Mouse (Mus musculus) embryonic facial prominence, embryonic 10.5 days (tissue): ENCODE data around the gene Rin3. TPM values are rescaled to one million over a fixed set of nuclear protein-coding genes. Genes with fewer than 3 reads are reported as not detected.

ENCODE experiments used
- DNase-seq: peaks from one replicate; pipeline ENCODE4 v3.0.0-alpha.2; 2017; ENCODE audit warnings: low spot score
- H3K27ac ChIP-seq: fragments of 300-500 bp; sonication (generic); replicated peaks from 2 replicates; pipeline ENCODE4 v1.5.1; 2016; ENCODE audit warnings: mild to moderate bottlenecking
- H3K27me3 ChIP-seq: fragments of 300-500 bp; sonication (generic); replicated peaks from 2 replicates; pipeline ENCODE4 v1.6.1; 2016; ENCODE audit warnings: low read depth, mild to moderate bottlenecking; ENCODE audit not compliant: poor library complexity, severe bottlenecking
- H3K36me3 ChIP-seq: fragments of 300-500 bp; sonication (generic); replicated peaks from 2 replicates; pipeline ENCODE4 v1.6.1; 2016; ENCODE audit warnings: mild to moderate bottlenecking, moderate library complexity
- H3K4me1 ChIP-seq: fragments of 300-500 bp; sonication (generic); 2 replicates; pipeline ENCODE4 v1.6.1; 2016
- H3K4me3 ChIP-seq: fragments of 300-500 bp; sonication (generic); 2 replicates; pipeline ENCODE4 v1.5.1; 2016; ENCODE audit warnings: mild to moderate bottlenecking, moderate library complexity
- H3K9me3 ChIP-seq: fragments of 300-500 bp; sonication (generic); 2 replicates; pipeline ENCODE4 v1.6.1; 2016; ENCODE audit warnings: mild to moderate bottlenecking
- WGBS: fragments of 180-500 bp; shearing (Covaris S2); methylation state at CpG from one replicate; pipeline ENCODE4 v1.1.7; 2016; 5-methylcytosine and 5-hydroxymethylcytosine counted together
- polyA plus RNA-seq: library from polyadenylated mRNA; unstranded; fragments of >200 nt; fragmentation: Nextera tagmentation; extraction: Ambion mirVana; gene quantifications from 2 replicates; pipeline ENCODE4 v1.2.1, GENCODE M21; 2016

Gene Rin3
- polyA plus RNA-seq, 1 experiment from 2014 or later, result 3.8 TPM

DNA sequence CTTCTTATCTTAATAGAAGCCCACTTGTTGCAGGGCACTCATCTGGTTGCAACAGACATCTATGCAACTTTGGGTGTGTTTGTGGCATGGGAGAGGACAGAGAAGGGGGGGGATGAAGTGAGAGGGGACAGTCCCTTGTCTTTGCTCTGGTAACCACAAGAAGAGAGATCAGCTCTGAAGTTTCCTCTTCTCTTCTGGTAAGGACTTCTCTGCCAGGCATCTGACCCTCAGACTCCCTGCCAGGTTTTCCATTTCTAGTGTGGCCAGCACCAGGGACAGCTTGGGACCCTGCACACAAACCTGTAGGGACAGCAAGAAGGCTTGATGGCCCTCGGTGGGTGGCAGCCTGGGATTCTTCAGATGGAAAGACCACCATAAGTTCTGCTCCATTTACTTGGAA lies 68.1 kb downstream of the Rin3 start:
- 90% methylated on average over 1 of the region's 1 CpGs for WGBS
- H3K27me3 ChIP-seq, result no peaks in the 10 kb centered on the region
- no peaks in the 10 kb centered on the region for H3K9me3 ChIP-seq
- no peak for DNase-seq
- H3K36me3 ChIP-seq, result no peaks in the 10 kb centered on the region
- no peak overlapping the region for H3K27ac ChIP-seq
- H3K4me3 ChIP-seq, result no peak overlapping the region
- no peaks in the 10 kb centered on the region for H3K4me1 ChIP-seq

DNA sequence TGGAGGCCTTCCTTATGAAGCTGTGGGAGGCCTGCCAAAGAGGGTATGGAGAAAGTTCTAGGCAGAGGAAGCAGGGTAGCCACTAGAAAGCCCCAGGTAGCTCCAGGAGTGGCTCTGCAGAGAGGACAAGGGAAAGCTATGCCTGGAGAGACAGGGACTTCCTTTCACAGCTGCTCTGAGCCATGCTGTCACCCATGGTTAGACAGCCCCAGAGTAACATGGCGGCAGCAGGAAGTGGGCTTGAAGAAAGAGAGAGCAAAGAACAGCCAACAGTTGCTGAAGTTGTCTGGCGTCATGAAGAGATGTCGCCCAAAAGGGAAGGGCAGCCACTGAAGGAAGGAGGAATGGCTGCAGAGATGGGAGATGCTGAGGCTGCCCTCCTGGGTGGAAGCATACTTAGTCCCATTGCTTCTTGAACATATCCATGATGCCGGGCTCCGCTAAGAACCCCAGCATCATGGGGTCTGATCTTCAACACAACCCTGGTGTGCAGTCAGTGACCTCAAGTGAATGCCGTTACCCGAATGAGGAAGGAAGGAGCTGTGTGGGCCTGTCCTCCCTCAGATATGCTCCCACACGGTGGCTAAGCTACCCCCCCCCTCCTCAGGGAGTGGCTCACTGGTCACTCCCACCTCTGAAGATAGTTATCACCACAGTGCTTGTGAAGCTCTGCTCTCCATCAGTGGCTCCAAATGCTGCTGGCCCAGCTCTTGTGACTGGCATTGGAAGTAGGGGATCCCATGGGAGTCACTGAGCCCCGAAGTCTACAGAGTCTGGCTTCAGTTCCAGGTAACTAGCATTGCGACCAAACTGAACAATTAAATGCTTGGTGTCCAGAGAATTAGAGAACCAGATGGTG lies 71.5 kb downstream of the Rin3 start:
- DNase-seq, result no peak
- H3K27me3 ChIP-seq, result no peaks in the 10 kb centered on the region
- no peaks in the 10 kb centered on the region for H3K4me1 ChIP-seq
- no peak overlapping the region for H3K4me3 ChIP-seq
- H3K9me3 ChIP-seq, result no peaks in the 10 kb centered on the region
- 87% methylated on average over 10 of the region's 10 CpGs for WGBS
- no peak overlapping the region for H3K27ac ChIP-seq
- H3K36me3 ChIP-seq, result peaks cover under 1% of the 10 kb centered on the region; the same call in 1 of the 2 replicates

DNA sequence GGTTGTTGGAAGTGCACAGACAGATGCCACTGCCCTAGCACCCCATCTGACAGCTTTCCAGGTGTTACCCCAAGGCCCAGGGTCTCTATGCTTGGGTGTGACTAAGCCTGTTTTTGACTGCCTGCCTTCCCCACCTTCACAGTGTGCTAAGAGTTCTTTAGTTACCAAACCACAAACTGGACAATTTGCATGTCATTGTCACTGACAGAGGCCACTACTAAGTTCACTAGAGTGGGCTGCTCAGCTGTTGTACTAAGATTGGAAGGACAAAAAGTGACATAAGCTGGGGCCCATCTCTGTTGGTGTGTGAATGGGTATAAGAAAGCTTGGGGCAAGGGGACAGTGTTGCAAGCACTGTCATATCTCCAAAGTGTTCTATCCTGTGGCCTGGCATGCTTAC lies 72.9 kb downstream of the Rin3 start:
- Histone ChIP-seq H3K27me3 (no peaks in the 10 kb centered on the region), H3K36me3 (peaks cover 9% of the 10 kb centered on the region; the same call in 1 of the 2 replicates), H3K9me3 (no peaks in the 10 kb centered on the region), H3K27ac (no peak overlapping the region), H3K4me1 (no peaks in the 10 kb centered on the region), H3K4me3 (no peak overlapping the region)
- DNase-seq, result no peak

DNA sequence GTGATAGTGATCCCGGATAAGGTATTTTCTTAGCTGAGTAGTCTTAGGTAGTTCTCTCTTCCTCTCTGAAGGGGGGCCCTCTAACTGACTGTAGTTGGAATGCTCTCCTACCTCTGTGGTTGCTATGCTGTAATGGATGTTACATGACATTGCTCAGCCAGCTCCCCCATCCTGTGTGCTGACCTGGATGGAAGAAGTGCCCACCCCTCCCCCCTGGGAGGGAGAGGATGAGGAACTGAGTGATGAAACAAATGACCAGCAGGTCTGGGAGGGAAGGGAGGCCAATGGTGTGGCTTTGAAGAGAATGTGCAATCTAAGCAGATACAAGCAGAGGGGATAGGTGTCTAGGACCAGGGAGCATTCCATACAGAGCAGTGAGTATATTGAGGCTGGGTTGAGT lies 73.9 kb downstream of the Rin3 start:
- Histone ChIP-seq H3K4me1 (no peaks in the 10 kb centered on the region), H3K9me3 (no peaks in the 10 kb centered on the region), H3K27me3 (no peaks in the 10 kb centered on the region), H3K4me3 (no peak overlapping the region), H3K36me3 (peaks cover 9% of the 10 kb centered on the region; the same call in 1 of the 2 replicates), H3K27ac (no peak overlapping the region)
- 93% methylated on average over 1 of the region's 1 CpGs for WGBS
- DNase-seq, result no peak

DNA sequence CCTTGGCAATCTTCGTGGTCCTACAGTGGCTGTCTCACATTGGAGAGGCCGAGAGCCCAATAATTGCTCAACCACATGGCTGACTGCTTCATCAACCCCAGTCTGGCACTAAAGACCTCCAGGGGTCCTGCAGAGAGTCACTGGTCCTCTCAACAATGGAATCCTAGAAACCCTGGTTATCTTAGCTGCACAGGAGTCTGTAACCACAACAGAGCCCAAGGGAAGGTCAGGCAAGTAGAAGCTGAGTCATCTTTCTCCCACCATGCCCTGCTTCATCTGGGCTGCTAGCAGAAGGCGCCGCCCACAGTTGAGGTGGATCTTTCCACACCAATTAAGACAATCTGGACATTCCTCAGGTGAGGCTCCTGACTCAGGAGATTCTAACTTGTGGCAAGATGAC lies 76.5 kb downstream of the Rin3 start:
- peaks cover 9% of the 10 kb centered on the region; the same call in 1 of the 2 replicates for H3K36me3 ChIP-seq
- DNase-seq, result no peak
- no peaks in the 10 kb centered on the region for H3K9me3 ChIP-seq
- no peaks in the 10 kb centered on the region for H3K4me1 ChIP-seq
- 89% methylated on average over 4 of the region's 4 CpGs for WGBS
- H3K4me3 ChIP-seq, result no peak overlapping the region
- H3K27ac ChIP-seq, result no peak overlapping the region
- H3K27me3 ChIP-seq, result no peaks in the 10 kb centered on the region

DNA sequence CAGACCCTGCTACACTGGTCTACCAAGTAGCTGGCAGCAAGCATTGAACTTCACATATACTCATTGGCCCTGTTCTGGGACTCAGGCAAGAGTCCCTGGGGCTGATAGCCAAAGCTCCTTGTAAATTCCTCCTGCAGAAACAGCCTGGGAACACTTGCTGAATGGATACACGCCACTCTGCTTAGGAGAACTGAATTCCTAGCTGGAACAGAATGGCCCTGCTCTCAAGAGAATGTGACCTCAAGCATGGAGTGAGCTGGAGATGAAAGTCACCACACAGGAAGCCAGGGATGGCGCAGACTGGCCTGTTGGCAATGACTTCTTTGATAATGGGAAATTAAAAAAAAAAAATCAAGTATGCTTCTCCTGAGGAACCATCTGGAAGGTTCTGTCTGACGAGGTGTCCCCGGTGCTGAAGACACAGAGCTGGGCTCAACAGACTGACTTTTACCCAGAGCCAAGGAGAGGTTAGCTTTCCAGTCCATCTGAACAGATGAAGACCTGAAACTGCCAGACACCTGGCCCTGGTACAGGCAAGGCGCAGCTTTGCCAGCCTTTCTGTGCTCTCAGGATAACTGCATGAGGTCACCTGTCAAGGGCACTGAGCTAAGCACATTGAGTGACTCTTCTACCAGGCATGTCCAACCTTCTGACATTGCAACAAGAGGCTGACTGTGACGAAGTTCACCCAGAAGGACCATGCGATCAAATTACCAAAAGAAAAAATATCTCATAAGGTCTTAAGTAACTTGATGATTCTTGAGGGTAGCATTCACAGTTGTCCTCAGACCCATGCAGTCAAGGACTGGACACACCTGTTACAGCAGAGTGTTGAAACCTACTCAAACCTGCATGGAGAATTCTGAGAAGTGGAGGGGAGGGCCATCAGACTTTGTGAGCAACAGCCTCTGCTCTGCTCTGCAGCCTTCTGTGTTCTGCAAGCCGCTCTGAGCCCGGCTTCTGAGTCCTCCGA lies 78.6 kb downstream of the Rin3 start:
- H3K36me3 ChIP-seq, result peaks cover 9% of the 10 kb centered on the region; the same call in 1 of the 2 replicates
- H3K9me3 ChIP-seq, result no peaks in the 10 kb centered on the region
- H3K4me1 ChIP-seq, result no peaks in the 10 kb centered on the region
- 87% methylated on average over 10 of the region's 10 CpGs for WGBS
- H3K4me3 ChIP-seq, result no peak overlapping the region
- no peak overlapping the region for H3K27ac ChIP-seq
- no peak for DNase-seq
- H3K27me3 ChIP-seq, result no peaks in the 10 kb centered on the region

DNA sequence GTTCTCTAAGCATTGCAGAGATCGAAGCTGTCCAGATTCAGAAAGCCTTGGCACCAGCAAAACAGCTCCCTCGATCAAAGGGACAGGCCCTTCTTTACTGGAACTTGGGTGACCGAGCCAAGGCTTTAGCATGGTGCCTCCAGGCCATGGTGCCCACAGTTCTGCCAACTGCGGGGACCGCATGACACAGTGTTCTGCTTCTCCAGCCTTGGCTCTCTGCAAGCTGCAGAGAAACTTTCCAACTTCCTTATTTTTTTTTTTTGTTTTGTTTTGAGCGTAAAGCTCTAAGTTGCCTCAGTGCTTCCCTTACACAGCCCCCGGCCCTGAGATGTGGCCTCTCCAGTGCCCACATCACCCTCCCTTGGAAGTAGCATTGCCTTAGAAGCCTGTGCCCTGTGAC lies 82.2 kb downstream of the Rin3 start:
- H3K9me3 ChIP-seq, result no peaks in the 10 kb centered on the region
- H3K4me1 ChIP-seq, result peaks cover 20% of the 10 kb centered on the region
- 91% methylated on average over 7 of the region's 7 CpGs for WGBS
- no peak overlapping the region for H3K27ac ChIP-seq
- H3K27me3 ChIP-seq, result no peaks in the 10 kb centered on the region
- peaks cover 6% of the 10 kb centered on the region; the same call in 1 of the 2 replicates for H3K36me3 ChIP-seq
- no peak overlapping the region for H3K4me3 ChIP-seq
- no peak for DNase-seq

DNA sequence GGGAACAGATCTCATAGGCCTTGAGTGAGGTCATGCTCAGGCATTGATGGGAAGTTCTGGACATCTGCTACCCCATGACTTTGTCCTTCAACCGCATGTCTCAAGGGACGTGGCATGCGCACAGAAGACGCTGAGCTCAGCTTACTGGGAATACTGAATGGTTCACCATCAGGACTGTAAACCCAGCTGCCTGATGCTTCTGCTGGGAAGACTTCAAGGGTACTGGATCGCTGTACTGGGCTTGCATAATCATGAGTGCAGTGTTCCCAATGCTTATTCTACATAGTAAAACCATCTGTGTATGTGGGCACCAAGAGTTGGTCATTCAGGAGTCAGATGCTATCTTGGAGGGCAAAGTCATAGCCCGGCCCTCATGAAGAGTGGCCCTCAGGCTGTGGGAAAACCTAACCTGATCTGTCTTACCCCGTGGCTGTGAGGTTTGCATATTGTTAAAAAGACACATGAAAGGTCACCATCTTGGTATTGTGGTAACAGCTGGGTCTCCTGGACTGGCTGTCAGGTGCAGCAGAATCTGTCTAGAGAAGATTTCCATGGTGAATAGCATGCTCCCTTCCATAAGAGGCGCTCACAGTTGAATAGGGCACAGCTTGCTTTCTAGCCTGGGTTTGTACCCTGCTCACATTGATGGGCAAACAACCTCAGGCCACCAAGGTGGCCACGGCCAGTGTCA lies 83.4 kb downstream of the Rin3 start:
- H3K36me3 ChIP-seq, result peaks cover 4% of the 10 kb centered on the region; the same call in 1 of the 2 replicates
- WGBS, result 92% methylated on average over 9 of the region's 9 CpGs
- no peak for DNase-seq

DNA sequence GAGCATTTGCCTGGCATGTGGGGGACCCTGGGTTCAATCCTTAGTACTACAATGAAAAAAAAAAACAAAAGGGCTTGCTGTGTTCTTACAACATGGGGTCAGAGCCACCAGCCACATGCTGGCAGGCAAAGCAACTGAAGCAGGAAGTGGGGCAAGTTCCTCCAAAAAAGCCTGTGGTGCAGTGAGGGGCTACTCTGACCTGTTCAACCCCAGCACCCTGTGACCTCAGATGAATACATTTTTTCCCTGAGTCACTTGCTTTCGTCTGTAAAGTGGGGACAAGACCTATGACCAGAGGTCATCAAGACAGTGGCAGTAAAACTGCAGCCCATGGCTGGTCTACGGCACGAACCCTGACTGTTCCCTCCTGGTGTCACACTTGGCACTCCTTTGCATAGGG lies 84.2 kb downstream of the Rin3 start:
- H3K27me3 ChIP-seq, result no peaks in the 10 kb centered on the region
- no peak overlapping the region for H3K27ac ChIP-seq
- no peak for DNase-seq
- no peaks in the 10 kb centered on the region for H3K9me3 ChIP-seq
- 67% methylated on average over 3 of the region's 3 CpGs for WGBS
- no peak overlapping the region for H3K4me3 ChIP-seq
- peaks cover 20% of the 10 kb centered on the region for H3K4me1 ChIP-seq
- peaks cover 4% of the 10 kb centered on the region; the same call in 1 of the 2 replicates for H3K36me3 ChIP-seq

More for the DNA sequence above, 83.4 kb downstream of the Rin3 start:
- H3K27me3 ChIP-seq, result no peaks in the 10 kb centered on the region
- no peak overlapping the region for H3K4me3 ChIP-seq
- no peaks in the 10 kb centered on the region for H3K9me3 ChIP-seq
- H3K27ac ChIP-seq, result no peak overlapping the region
- H3K4me1 ChIP-seq, result peaks cover 20% of the 10 kb centered on the region

DNA sequence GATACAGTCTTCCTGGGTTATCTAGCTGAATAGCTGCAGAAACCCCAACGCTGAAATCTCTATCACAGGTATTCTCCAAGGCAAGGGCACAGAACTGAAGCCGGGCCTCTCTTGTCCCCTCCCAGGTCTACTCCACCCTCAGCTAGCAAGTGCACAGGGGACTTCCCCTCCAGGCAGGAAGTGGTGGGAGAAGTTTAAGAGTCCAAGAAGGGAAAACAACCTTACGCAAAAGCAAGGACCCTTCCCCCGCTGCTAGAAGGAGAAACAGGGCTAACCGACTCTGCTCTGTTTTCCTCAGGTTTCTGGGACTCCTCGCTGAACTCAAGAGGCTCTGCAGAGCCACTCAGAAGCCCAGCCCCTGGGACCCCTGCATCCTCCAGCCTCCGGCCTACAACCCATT lies 85.2 kb downstream of the Rin3 start:
- H3K36me3 ChIP-seq, result peaks cover 4% of the 10 kb centered on the region; the same call in 1 of the 2 replicates
- WGBS, result 69% methylated on average over 7 of the region's 7 CpGs
- H3K4me1 ChIP-seq, result peaks cover 20% of the 10 kb centered on the region
- H3K9me3 ChIP-seq, result no peaks in the 10 kb centered on the region
- no peak overlapping the region for H3K4me3 ChIP-seq
- H3K27me3 ChIP-seq, result no peaks in the 10 kb centered on the region
- H3K27ac ChIP-seq, result no peak overlapping the region
- no peak for DNase-seq

DNA sequence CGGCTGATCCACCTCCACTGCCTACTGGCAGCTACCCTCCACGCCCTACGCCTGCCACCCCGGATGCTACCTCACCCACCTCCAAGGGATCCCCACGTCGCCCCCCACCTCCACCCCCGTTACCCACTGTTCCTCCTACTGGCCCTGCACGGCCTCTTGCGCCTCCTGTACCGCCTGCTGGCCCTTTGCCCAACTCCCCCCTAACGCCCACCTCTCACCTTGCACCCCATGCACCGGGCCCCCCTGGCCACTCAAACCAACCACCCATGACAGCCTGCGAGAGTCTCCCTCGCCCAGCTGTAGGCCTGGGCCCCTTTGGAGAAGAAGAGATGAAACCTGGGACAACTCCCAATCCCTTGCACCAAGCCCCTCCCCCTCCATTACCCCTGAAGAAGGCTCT lies 85.7 kb downstream of the Rin3 start:
- no peak overlapping the region; the same call in 1 of the 2 replicates for H3K27ac ChIP-seq
- peaks cover 4% of the 10 kb centered on the region; the same call in 1 of the 2 replicates for H3K36me3 ChIP-seq
- H3K4me1 ChIP-seq, result peaks cover 20% of the 10 kb centered on the region
- no peak for DNase-seq
- WGBS, result 90% methylated on average over 14 of the region's 14 CpGs
- no peaks in the 10 kb centered on the region for H3K27me3 ChIP-seq
- no peak overlapping the region for H3K4me3 ChIP-seq
- no peaks in the 10 kb centered on the region for H3K9me3 ChIP-seq
